In the genomic region with DNA sequence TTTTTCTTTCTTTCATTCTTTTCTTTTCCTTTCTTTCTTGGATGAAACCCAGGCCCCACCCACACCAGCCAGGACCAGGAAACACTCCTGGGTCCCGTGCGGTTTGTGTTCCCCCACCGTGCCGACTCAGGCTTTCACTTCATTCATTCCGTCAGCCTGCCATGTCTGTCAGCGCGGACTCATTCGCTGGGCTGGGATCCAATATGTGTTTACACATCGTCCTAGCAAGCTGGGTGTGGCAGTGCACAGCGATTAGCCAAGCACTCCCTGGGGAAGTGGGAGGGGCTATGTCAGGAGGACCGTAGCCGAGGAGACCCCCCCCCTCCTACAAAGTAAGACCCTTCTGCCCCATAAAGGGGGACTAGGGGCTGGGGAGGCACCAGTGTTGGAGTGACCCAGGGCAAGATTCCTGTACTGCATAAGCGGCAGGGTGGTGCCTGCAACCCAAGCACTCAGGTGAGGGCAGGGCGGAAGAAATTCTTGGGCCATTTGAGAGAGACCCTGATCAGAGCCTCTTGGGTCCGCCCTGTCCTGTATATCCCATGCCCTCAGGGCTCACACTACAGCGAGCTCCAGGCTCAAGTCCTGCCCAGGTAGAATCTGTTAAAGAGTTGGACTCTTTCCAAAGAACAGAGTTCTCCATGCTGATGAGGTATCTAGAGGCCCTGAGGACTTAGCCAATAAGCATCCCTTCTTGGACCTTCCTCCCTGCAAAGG, we compare ENCODE assay signal across 8 mouse cellular contexts. TPM values are rescaled to one million over a fixed set of nuclear protein-coding genes. Genes with fewer than 3 reads are reported as not detected.
DNase-seq lines count a peak whose midpoint lies in the region; ATAC-seq and TF ChIP-seq lines count a peak whose summit lies in the region.

No protein-coding gene starts in this region.

- H3K4me2 ChIP-seq in heart, postnatal 0 days (ENCODE audit: low read depth, low read length) = peak overlapping the region; percentile 52

- H3K36me3 ChIP-seq in liver, adult 2 months (ENCODE audit: control insufficient read depth, insufficient read depth, low read length) = no peaks in the 10 kb centered on the region
- no peaks in the 10 kb centered on the region for H3K36me3 ChIP-seq in heart, postnatal 0 days (replicated peaks; ENCODE audit: control insufficient read depth, insufficient read depth, low read length)

- no peaks in the 10 kb centered on the region for H3K9me3 ChIP-seq in heart, postnatal 0 days (replicated peaks; ENCODE audit: control insufficient read depth, low read length)

- no peaks in the 10 kb centered on the region for H3K79me2 ChIP-seq in liver, adult 2 months (ENCODE audit: control insufficient read depth, insufficient read depth, low read length)

- no peak overlapping the region for H3K9ac ChIP-seq in liver, adult 2 months (ENCODE audit: low read depth, low read length)
- H3K9ac ChIP-seq in heart, postnatal 0 days (replicated peaks; ENCODE audit: low read depth, low read length) = no peak overlapping the region

- no peaks in the 10 kb centered on the region for H3K27me3 ChIP-seq in liver, adult 2 months (ENCODE audit: control insufficient read depth, insufficient read depth, low read length)
- no peaks in the 10 kb centered on the region for H3K27me3 ChIP-seq in heart, postnatal 0 days (ENCODE audit: control insufficient read depth, insufficient read depth, low read length)
- no peaks in the 10 kb centered on the region for H3K27me3 ChIP-seq in cerebellum, adult 2 months (ENCODE audit: control insufficient read depth, insufficient read depth, low read length)

- no peak overlapping the region for H3K27ac ChIP-seq in liver, adult 2 months (replicated peaks; ENCODE audit: insufficient read depth, low read depth, low read length)
- H3K27ac ChIP-seq in heart, postnatal 0 days (ENCODE audit: low read depth) = no peak overlapping the region
- H3K27ac ChIP-seq in cerebellum, adult 2 months (ENCODE audit: insufficient read depth, low read length) = no peak overlapping the region

- DNase-seq in liver, adult 2 months (ENCODE audit: extremely low read depth, low read depth, low spot score) = peak; percentile 82
- no peak for DNase-seq in liver
- DNase-seq in adrenal gland, postnatal 36 days = peak; percentile 69 to 79
- peak; percentile 45 for DNase-seq in heart, postnatal 0 days (ENCODE audit: low spot score)
- peak; percentile 74 to 83 for DNase-seq in lung, postnatal 4 days
- DNase-seq in cerebellum, adult 2 months = no peak
- no peak for DNase-seq in left cerebral cortex, adult 18-20 months (ENCODE audit: low spot score in 2 of 2)

- ATAC-seq in heart, postnatal 0 days (ENCODE audit: insufficient read depth, low read depth) = peak; percentile 33; the same call in 1 of the 2 replicates
- no peak for ATAC-seq in erythroblast, adult 5-6 weeks (replicated peaks; ENCODE audit: low FRiP score, poor library complexity, severe bottlenecking)

- WGBS in liver, adult 2 months = 21% methylated on average over 16 of the region's 16 CpGs
- WGBS in heart, postnatal 0 days = 37% methylated on average over 16 of the region's 16 CpGs
- 23% methylated on average over 16 of the region's 16 CpGs for WGBS in cerebellum, adult 2 months

- TF ChIP-seq EP300 in heart, postnatal 0 days (IDR thresholded peaks at IDR 0.05; ENCODE audit: low read depth) = no peak

- peaks cover 3% of the 10 kb centered on the region; the same call in 1 of the 2 replicates for H3K4me1 ChIP-seq in liver, adult 2 months (ENCODE audit: control insufficient read depth, insufficient read depth, low read length)
- peaks cover 6% of the 10 kb centered on the region; the same call in 1 of the 2 replicates for H3K4me1 ChIP-seq in heart, postnatal 0 days (ENCODE audit: control insufficient read depth, insufficient read depth)
- 0 out of 2 replicates have a peak, but pooled peaks cover 3% of the 10 kb centered on the region for H3K4me1 ChIP-seq in cerebellum, adult 2 months (ENCODE audit: control insufficient read depth, insufficient read depth, low read length)

- no peak for TF ChIP-seq POLR2A in liver, adult 2 months (IDR thresholded peaks at IDR 0.05; ENCODE audit: extremely low read depth, insufficient read depth, low read length)
- no peak for TF ChIP-seq POLR2A in cerebellum, adult 2 months (IDR thresholded peaks at IDR 0.05; ENCODE audit: borderline replicate concordance, insufficient read depth, low read length)

- peak overlapping the region; percentile 3; the same call in 1 of the 2 replicates for H3K4me3 ChIP-seq in liver, adult 2 months (ENCODE audit: insufficient read depth, low read depth, low read length)
- peak overlapping the region; percentile 32 for H3K4me3 ChIP-seq in heart, postnatal 0 days (ENCODE audit: low read depth, low read length)
- H3K4me3 ChIP-seq in cerebellum, adult 2 months (replicated peaks; ENCODE audit: insufficient read depth, low read depth, low read length) = no peak overlapping the region

- TF ChIP-seq CTCF in liver, adult 2 months (IDR thresholded peaks at IDR 0.05; ENCODE audit: low read depth, low read length) = no peak
- no peak for TF ChIP-seq CTCF in heart, postnatal 0 days (IDR thresholded peaks at IDR 0.05; ENCODE audit: low read depth)
- no peak for TF ChIP-seq CTCF in cerebellum, adult 2 months (IDR thresholded peaks at IDR 0.05; ENCODE audit: borderline replicate concordance, insufficient read depth, low read depth, low read length)

RNA-seq across cellular contexts. Expression of a gene that starts 20.9 kb away (rescaled TPM):
- 14.4 and 25.8 TPM in 2 replicates for total RNA-seq in liver, adult 2 months (2014; rRNA removed)
- polyA plus RNA-seq in liver, adult 2 months (2012; rRNA removed) = 34.3 and 64.4 TPM in 2 replicates
- 10 to 100 TPM; 31.2 to 75.4 TPM for total RNA-seq in adrenal gland, postnatal 36 days (2021)
- total RNA-seq in heart, postnatal 0 days (2014; rRNA removed; ENCODE audit: low replicate concordance) = 0.66 and 2.5 TPM in 2 replicates
- 1.5 and 1.6 TPM in 2 replicates for polyA plus RNA-seq in heart, postnatal 0 days (2015; fragmentation: Nextera tagmentation; extraction: Ambion mirVana)
- not detected in 2 replicates for total RNA-seq in erythroblast, adult 5-6 weeks (2015; ENCODE audit: low replicate concordance)
- total RNA-seq in erythroblast, adult 5-6 weeks (2017; ENCODE audit: low replicate concordance) = not detected in 2 replicates
- 14.0 and 15.0 TPM in 2 replicates for polyA plus RNA-seq in cerebellum, adult 2 months (2012; rRNA removed)
- 10 to 100 TPM; 17.9 to 21.2 TPM for total RNA-seq in left cerebral cortex, adult 18-20 months (2021)

RNA-seq across cellular contexts. Expression of a gene that starts 40.9 kb away (rescaled TPM):
- 7.7 and 9.3 TPM in 2 replicates for total RNA-seq in liver, adult 2 months (2014; rRNA removed)
- polyA plus RNA-seq in liver, adult 2 months (2012; rRNA removed) = 11.6 and 12.0 TPM in 2 replicates
- total RNA-seq in adrenal gland, postnatal 36 days (2021) = 10 to 100 TPM; 14.4 to 23.6 TPM
- 10.1 and 11.7 TPM in 2 replicates for total RNA-seq in heart, postnatal 0 days (2014; rRNA removed; ENCODE audit: low replicate concordance)
- 1.4 TPM in 2 replicates for polyA plus RNA-seq in heart, postnatal 0 days (2015; fragmentation: Nextera tagmentation; extraction: Ambion mirVana)
- not detected in 2 replicates for total RNA-seq in erythroblast, adult 5-6 weeks (2015; ENCODE audit: low replicate concordance)
- total RNA-seq in erythroblast, adult 5-6 weeks (2017; ENCODE audit: low replicate concordance) = 0.14 TPM in 1 of 2 replicates, not detected in the other
- 1.9 and 2.0 TPM in 2 replicates for polyA plus RNA-seq in cerebellum, adult 2 months (2012; rRNA removed)
- total RNA-seq in left cerebral cortex, adult 18-20 months (2021) = 1 to 10 TPM; 1.3 to 1.5 TPM

RNA-seq across cellular contexts. Expression of a gene that starts 46.4 kb away (rescaled TPM):
- total RNA-seq in liver, adult 2 months (2014; rRNA removed) = 0.40 and 0.55 TPM in 2 replicates
- 0.40 and 0.50 TPM in 2 replicates for polyA plus RNA-seq in liver, adult 2 months (2012; rRNA removed)
- total RNA-seq in adrenal gland, postnatal 36 days (2021) = 1 to 10 TPM in 1 of 2 experiments, under 1 TPM in 1; 0.96 to 1.2 TPM
- 13.2 TPM in 1 of 2 replicates, not detected in the other for total RNA-seq in heart, postnatal 0 days (2014; rRNA removed; ENCODE audit: low replicate concordance)
- 1.3 and 1.6 TPM in 2 replicates for polyA plus RNA-seq in heart, postnatal 0 days (2015; fragmentation: Nextera tagmentation; extraction: Ambion mirVana)
- not detected in 2 replicates for total RNA-seq in erythroblast, adult 5-6 weeks (2015; ENCODE audit: low replicate concordance)
- total RNA-seq in erythroblast, adult 5-6 weeks (2017; ENCODE audit: low replicate concordance) = 0.42 TPM in 1 of 2 replicates, not detected in the other
- polyA plus RNA-seq in cerebellum, adult 2 months (2012; rRNA removed) = 4.7 and 6.8 TPM in 2 replicates
- total RNA-seq in left cerebral cortex, adult 18-20 months (2021) = 1 to 10 TPM; 3.6 to 4.3 TPM

Comparison
In these comparisons a context has a peak if more than half of its experiments do, and no peak if none do; other contexts are left out.
1. DNase-seq: peak in liver, adult 2 months (single experiment), adrenal gland, postnatal 36 days (2 of 2), heart, postnatal 0 days (single experiment) and lung, postnatal 4 days (2 of 2); none in liver (single experiment), cerebellum, adult 2 months (0 of 2) and left cerebral cortex, adult 18-20 months (0 of 2).